Mouse (Mus musculus) frontal cortex, postnatal 36 days (tissue): Measurements from ENCODE around the gene Il17f.
"Not testable (repeated sequence)": the region's sequence is repeated elsewhere in the genome, so short reads cannot be mapped to it uniquely, and the experiment has no call there.

Experiments used
- DNase-seq, 2 experiments: peaks; one replicate each; pipeline ENCODE4 v3.0.0; 2022; ENCODE audit warnings: low spot score in 2 of 2

The Il17f gene

DNA sequence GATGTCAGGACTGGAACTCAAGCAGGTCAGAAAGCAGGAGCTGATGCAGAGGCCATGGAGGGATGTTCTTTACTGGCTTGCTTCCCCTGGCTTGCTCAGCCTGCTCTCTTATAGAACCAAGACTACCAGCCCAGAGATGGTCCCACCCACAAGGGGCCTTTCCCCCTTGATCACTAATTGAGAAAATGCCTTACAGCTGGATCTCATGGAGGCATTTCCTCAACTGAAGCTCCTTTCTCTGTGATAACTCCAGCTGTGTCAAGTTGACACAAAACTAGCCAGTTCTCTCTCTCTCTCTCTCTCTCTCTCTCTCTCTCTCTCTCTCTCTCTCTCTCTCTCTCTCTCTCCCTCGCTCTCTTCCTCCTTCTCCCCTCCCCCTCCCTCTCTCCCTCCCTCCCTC lies at the start of gene Il17f:
Gene Il17f (minus strand): TSS at position 101 of the 400 bp plus-strand sequence.
- DNase-seq: not testable (repeated sequence)

DNA sequence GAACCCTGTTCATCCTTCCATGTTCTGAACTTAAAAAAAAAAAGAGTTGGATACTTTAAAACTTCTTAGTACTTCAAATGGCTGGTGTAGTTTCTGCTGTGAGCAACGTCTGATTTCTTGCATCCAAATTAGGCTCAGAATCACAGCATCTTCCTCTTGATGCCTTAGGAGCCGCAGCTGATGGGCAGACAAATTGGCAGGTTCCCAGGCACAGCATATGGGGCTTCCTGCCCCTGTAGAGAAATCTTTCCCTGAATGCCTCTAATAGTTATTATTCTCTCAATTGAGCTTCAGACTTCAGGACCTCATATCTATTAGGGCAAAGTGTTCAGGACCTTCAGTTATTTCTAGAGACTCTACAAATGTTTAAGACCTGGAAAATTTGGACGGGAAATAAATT lies 49.5 kb upstream of the Il17f start:
- no peak for DNase-seq

GRCm38 (mm10) chr1:20836551-20837125 lies 46.2 kb upstream of the Il17f start:
- DNase-seq: no peak

DNA sequence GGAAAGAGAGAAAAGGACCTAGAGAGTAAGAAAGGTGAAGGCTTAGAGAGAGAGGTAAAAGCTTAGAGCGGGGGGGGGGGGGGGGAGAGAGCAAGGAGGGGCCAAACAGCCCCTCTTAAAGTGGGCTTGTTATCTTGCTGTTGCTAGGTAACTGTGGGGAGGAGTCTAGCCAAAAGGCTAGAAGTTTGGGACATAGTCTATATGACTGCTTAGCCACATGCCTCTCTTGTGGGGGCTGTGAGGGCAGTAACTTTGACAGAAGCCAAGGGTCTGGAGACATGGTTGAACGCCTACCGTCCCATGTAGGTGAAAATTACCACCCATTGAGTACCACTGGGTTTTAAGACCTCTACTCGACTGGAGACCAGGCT lies 42.7 kb upstream of the Il17f start:
- DNase-seq: no peak

DNA sequence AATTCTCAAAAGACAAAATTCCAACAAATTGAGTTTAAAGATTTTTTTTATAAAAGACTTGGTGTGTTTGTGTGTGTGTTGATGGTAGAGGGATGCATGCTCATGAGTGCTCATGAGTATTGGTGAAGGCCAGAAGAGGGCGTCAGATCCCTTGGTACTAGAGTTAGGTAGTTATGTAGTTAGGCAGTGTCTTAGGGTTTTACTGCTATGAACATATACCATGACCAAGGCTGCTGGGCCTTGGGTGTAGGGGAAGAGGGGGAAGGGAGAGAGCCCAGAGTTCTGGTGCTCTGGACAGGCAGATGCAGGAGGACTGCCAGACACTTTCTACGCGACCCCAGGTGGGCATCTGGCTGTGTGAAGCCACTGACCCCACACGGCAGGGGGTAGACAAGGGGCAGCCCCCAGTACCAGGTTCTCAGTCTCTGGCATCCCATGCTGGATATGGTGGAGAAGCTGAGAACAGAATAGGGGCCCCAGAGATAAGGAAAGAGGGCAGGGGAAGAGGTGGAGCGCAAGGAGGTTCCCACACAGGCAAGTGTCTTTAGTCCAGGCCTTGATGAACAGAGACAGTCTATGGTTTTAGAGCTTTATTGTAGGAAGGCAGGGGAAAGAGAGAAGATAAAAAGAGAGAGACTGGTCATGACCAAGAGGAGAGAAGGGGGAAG lies 42.2 kb upstream of the Il17f start:
- DNase-seq: no peak

DNA sequence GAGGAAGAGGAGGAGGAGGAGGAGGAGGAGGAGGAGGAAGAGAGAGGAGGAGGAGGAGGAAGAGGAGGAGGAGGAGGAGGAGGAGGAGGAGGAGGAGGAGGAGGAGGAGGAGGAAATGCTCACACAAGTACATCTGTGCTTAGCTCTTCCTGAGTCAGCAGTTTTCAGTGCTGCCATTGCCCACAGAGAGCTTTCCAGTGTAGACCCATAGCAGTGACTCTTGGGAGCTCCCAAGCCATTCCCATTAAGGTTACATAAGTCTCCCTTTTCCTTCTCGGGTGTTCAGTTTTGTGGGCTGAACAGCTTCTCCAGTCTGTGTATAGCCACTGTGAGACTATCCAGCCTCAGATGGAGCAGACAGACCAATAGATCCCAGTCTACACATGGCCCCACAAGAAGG lies 40.1 kb upstream of the Il17f start:
- no peak for DNase-seq

- no peak for DNase-seq
Measured at GRCm38 (mm10) chr1:20828061-20828460, 37.6 kb upstream of the Il17f start.

GRCm38 (mm10) chr1:20825036-20825435 lies 34.6 kb upstream of the Il17f start:
- no peak for DNase-seq

DNA sequence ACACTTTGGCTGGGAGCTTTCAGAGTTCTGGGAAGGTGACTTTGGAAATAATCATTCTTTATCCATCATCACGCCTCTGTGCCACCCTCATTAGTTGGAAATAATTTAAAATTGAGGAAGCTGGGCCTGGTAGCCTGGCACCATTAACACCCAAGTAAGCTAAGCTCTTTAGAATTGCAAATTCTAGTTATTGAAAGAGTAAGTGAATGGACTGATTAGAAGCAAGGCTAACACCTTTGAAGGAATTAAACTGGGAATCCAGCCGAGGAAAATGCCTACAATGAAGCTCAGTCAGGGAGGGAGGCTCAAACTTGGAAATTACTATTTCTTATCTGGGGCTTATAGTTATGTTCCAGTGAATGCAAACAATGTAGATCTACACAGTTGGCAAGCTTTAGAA lies 33.5 kb upstream of the Il17f start:
- no peak for DNase-seq

GRCm38 (mm10) chr1:20823471-20823870 lies 33.1 kb upstream of the Il17f start:
- DNase-seq: no peak

DNA sequence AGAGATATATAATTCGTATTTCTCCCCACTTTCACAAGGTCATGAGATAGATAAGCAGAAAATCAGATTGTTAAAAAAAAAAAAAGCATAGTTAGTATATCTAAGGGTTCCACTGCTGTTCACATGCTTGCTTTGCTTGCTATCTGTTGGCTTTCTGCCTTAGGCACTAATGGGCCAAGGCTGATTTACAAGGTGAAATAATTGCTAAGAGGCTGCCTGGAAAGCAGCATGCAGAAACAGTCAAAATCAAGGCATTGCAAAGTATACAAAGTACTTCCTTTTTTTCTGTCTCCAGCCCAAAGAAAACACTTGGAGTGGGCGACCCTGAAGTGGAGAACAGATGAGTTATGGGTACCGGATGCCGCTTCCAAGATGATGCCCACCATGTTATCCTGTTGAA lies 30.5 kb upstream of the Il17f start:
- DNase-seq: no peak

GRCm38 (mm10) chr1:20819771-20820605 lies 29.6 kb upstream of the Il17f start, which contains the start of gene Mcm3:
TSS of gene Mcm3 (minus strand) at chr1:20820312.
- peak; percentile 81 to 94 for DNase-seq

GRCm38 (mm10) chr1:20817596-20817995 lies 27.2 kb upstream of the Il17f start:
- no peak for DNase-seq

GRCm38 (mm10) chr1:20817172-20817571 lies 26.8 kb upstream of the Il17f start:
- no peak for DNase-seq

DNA sequence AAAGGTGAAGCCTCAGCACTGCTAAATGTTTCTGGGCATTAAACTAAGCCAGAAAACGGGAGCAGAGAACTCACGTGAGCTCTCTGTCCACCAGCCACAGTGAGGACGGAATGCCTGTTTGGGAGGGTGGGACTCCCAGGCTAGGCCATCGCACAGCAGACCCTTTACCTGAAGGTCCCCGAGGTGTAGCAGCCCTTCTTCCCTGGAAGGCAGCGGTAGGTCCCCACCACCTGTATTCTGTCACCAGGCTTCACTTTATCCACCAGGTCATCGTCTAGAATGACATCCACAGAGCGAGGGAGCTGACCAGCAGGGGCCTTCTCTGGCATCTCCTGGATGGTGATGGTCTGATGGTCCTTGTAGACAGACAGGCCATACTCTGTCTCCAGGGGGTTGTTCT lies 24.1 kb upstream of the Il17f start:
- no peak for DNase-seq

- DNase-seq: no peak
Measured at GRCm38 (mm10) chr1:20804526-20804925, 14.1 kb upstream of the Il17f start.

GRCm38 (mm10) chr1:20801682-20802390 lies 11.4 kb upstream of the Il17f start:
- DNase-seq: peak; percentile 43 to 57

- DNase-seq: no peak
Measured at GRCm38 (mm10) chr1:20801275-20801674, 10.9 kb upstream of the Il17f start.

DNA sequence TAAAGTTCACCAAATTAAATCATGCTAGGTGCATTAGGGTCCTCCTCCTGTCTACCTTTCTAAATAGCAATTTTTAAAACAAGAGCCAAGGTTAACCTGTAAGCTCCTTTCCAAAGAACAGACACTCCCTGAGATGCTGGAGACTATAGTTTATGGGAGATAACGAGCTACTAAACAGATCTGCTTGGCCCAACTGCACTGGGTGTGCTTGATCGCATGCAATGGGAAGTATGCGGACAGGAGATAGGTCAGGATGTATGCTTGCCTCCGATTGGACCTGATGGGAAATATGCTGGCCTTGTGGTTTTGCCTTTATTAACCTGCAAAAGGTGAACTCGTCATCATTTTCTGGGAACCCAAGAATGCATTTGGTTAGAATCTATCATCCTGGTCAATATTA lies 4.8 kb upstream of the Il17f start:
- DNase-seq: no peak

DNA sequence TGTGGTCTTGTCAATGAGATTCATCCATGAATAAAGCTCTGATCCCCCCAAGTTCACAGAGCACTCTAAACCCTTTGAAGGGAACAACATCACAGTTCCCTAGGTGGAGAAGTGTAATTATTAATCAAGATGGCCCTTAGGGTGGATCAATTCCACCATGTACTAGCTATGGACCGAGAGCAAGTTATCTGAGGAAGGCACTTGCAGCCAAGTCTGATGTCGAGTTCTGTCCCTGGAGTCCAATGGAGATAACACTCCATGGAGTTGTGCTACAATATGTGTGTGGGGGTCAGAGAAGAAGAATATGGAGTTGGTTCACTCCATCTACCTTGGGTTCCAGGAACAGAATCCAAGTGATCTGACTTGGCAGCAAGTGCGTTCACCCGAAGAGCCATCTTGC lies 4.3 kb upstream of the Il17f start:
- no peak for DNase-seq

DNA sequence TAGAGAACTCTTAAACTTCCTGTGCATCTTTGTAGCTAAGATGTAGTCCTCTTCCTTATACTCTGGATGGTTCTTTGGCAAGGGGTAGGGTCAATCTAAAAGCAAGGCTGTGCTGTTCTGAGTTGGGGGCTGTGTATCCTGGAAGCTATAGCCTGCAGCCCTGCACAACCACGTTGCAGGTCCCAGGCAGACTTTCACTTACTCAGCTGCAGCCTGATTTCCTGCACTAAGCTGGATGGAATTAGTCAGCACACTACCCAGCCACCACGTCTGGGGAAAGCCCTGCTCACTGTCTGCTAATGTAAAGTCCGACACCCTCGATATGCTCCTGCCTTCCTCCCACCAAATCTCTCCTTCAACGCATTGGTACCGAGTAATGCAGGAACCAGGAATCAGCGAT lies 997 bp upstream of the Il17f start:
- DNase-seq: no peak

DNA sequence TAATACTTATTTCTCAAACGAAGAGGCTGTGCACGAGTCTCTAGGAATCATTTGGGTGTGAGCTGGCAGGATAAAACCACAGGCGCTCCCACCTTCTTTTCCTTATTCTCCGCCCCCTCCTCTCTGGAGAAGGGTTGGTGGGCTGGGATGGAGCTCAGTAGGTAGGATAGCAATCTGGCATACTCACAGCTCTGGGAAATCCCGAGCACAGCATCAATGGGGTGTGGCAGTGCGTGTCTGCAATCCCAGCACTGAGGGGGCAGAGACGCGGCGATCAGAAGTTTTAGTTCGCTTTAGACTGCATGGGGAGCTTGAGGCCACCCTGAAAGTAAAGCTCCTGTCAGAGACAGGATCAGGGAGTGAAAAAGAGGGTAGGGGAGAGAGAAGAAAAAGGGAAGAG lies 2.0 kb downstream of the Il17f start:
- DNase-seq: no peak
